Mouse (Mus musculus) heart, adult 2 months (tissue): ENCODE data around the gene Ppp1r11. TPM values are rescaled to one million over a fixed set of nuclear protein-coding genes. Genes with fewer than 3 reads are reported as not detected.

Experiments
- DNase-seq, 2 experiments: peaks; one replicate each; pipeline ENCODE4 v3.0.0; 2021
- H3K27ac ChIP-seq: fragments of 200-600 bp; 2 replicates; pipeline ENCODE4 v1.8.1; 2022
- H3K27me3 ChIP-seq: fragments of 200-500 bp; 2 replicates; pipeline ENCODE4 v1.6.1; 2012; ENCODE audit warnings: mild to moderate bottlenecking, low read length, inconsistent platforms, mixed read lengths; ENCODE audit not compliant: control insufficient read depth, insufficient read depth
- H3K36me3 ChIP-seq: fragments of 200-500 bp; 2 replicates; pipeline ENCODE4 v1.6.1; 2012; ENCODE audit warnings: low read length, inconsistent platforms; ENCODE audit not compliant: control insufficient read depth, insufficient read depth
- H3K4me1 ChIP-seq: fragments of 200-500 bp; 2 replicates; pipeline ENCODE4 v1.6.1; 2011; ENCODE audit warnings: low read length; ENCODE audit not compliant: control insufficient read depth, insufficient read depth
- H3K4me3 ChIP-seq: fragments of 200-600 bp; 2 replicates; pipeline ENCODE4 v1.8.1; 2022
- H3K79me2 ChIP-seq: fragments of 200-500 bp; replicated peaks from 2 replicates; pipeline ENCODE4 v1.6.1; 2012; ENCODE audit warnings: mild to moderate bottlenecking, inconsistent platforms, low read length, moderate library complexity, mixed read lengths; ENCODE audit not compliant: control insufficient read depth, insufficient read depth
- H3K9ac ChIP-seq: fragments of 200-500 bp; 2 replicates; pipeline ENCODE4 v1.6.1; 2012; ENCODE audit warnings: low read depth, mild to moderate bottlenecking, control low read depth, inconsistent platforms, low read length, mixed read lengths
- CTCF ChIP-seq: fragments of 200-600 bp; IDR thresholded peaks from 2 replicates; pipeline ENCODE4 v1.8.1; 2022; ENCODE audit warnings: antibody characterized with exemption, mild to moderate bottlenecking, moderate library complexity
- EP300 ChIP-seq: fragments of 200-500 bp; IDR thresholded peaks from 2 replicates; pipeline ENCODE4 v1.6.1; 2011; ENCODE audit warnings: low read depth, low read length, control low read depth; ENCODE audit not compliant: insufficient read depth
- POLR2A ChIP-seq: fragments of 200-500 bp; IDR thresholded peaks from 2 replicates; pipeline ENCODE4 v1.6.1; 2011; ENCODE audit warnings: mild to moderate bottlenecking, low read depth, low read length, control low read depth; ENCODE audit not compliant: insufficient read depth
- WGBS: fragments of 180-500 bp; shearing (Covaris S2); methylation state at CpG from one replicate; pipeline ENCODE4 v1.1.7; 2018; 5-methylcytosine and 5-hydroxymethylcytosine counted together
- intact Hi-C: fragments of 180-260 bp; cut with DNase I; formaldehyde crosslinking; loops from one replicate; pipeline ENCODE4 v1.15.1; 2025
- polyA plus RNA-seq: library from polyadenylated mRNA; depleted of rRNA; stranded (reverse); fragments of >200 nt; gene quantifications from 2 replicates; pipeline ENCODE4 v1.2.3, GENCODE M21; 2012
- total RNA-seq, 2 experiments: library from RNA; stranded (reverse); gene quantifications; 2 replicates each; pipeline ENCODE4 v1.2.3; 2021

Gene Ppp1r11
- total and polyA plus RNA-seq, 3 experiments: 56.8 to 108 (median 92.4) TPM

DNA sequence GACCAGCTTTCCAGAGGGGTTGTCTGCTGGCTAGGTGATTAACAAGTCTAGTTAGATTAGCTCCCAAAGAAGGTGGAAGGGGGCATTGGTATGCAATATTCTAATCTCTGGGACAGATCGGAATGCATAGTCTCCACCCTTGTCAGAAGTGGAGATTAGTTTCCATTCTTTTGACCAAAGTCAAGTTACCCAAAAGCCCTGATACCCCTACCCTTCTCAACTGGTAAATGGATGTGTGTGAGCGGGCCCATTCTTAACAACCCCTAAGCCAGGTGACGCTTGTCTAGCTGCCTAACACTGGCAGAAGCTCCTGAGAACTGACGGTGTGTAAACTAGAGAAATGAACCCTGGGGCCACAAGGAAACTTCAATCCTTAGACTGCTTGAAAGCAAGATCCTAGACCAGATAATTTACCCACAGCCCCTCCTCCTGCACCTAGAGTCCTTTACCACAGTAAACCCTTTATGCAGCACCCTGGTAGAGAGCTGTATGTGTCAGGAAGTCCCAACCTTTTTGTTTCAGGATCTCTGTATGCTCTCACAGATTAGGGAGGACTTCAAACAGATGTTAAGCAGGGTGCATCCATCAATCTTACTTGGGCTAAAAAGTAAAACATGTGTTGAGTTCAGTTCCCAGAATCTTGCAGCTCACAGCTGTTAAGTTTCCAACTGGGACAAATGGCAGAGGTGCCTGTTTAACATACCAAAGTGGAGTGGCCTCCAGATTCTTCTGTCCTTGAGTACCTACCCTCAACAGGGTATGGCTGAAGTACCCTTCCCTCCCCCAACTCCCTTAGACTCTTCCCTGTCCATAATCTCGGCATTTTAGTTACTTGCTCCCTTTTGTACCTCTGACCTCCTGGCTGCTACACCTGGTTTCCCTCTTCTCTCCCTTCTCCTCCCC, 31.0 kb upstream of the Ppp1r11 start:
- intact Hi-C loops: no loop called here
- Histone ChIP-seq H3K4me3 (no peak overlapping the region), H3K79me2 (no peaks in the 10 kb centered on the region), H3K36me3 (no peaks in the 10 kb centered on the region), H3K27me3 (no peaks in the 10 kb centered on the region), H3K4me1 (no peaks in the 10 kb centered on the region), H3K9ac (no peak overlapping the region), H3K27ac (no peak overlapping the region)
- TF ChIP-seq EP300: no peak
- TF ChIP-seq POLR2A: no peak
- no peak for TF ChIP-seq CTCF
- DNase-seq: no peak
- WGBS: 59% methylated on average over 5 of the region's 5 CpGs

DNA sequence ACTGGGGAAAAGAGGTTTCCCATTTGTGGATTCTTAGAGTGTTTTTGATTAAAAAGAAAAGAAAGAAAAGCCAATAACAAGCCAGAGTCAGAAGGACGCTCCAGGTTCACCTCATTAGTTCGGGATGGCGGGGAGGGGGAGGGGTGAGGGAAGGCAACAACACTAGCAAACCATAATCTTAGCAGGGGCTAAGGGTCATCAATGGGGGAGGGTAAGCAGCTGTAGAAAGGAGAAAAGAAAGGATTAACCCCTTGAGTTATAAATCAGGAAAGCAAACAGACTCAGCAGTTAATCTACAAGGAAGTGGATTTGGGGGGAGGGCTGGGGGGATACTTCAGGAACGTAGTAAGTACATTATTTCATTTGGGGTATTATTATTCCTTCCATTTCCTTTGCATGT, 30.3 kb upstream of the Ppp1r11 start:
- peak overlapping the region; percentile 22; the same call in 1 of the 2 replicates for H3K4me3 ChIP-seq
- TF ChIP-seq EP300 (no peak), CTCF (no peak), POLR2A (no peak)

DNA sequence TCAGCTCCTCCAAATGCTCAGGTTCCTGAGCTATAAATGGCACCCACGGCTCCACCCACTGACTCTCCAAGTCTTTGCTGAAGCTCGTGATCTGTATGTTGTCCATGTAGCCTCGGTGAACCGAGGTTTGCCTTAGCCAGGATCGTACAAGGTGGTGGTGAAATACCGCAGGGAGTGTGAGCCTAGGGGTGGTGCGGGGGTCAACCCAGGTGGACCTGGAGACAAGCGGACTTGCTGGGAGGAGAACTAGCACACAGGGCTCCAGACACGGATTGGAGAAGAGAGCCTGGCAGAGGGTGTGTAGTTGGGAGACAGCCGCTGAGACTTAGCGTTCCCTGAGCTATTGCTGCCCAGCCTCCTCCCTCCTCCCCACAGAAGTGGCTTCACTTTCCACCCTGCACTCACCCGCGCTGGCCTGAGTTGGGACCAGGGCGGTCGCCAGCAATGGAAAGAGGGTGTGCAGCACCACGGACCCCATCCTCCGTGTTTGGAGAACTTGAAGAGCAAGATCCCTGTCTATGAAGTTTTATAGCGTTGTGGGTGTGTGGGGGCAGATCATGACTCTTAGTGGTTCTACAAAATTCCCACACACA, 29.8 kb upstream of the Ppp1r11 start, which contains the start of gene 2410137M14Rik:
TSS of gene 2410137M14Rik (minus strand) at position 17 of the 593 bp plus-strand sequence.
- peak; percentile 36 to 43 for DNase-seq
- peak within 1 kb of the TSS; percentile 49 for H3K27ac ChIP-seq
- H3K79me2 ChIP-seq: no peaks in the 10 kb centered on the region
- H3K4me1 ChIP-seq: no peaks in the 10 kb centered on the region
- WGBS: 8% methylated on average over 18 of the region's 18 CpGs
- H3K27me3 ChIP-seq: no peaks in the 10 kb centered on the region
- TF ChIP-seq EP300 (no peak), CTCF (no peak)
- intact Hi-C loops: no loop called here
- H3K36me3 ChIP-seq: no peaks in the 10 kb centered on the region
- H3K9ac ChIP-seq: no peak within 1 kb of the TSS; the same call in 1 of the 2 replicates
- H3K4me3 ChIP-seq: peak within 1 kb of the TSS; percentile 22; the same call in 1 of the 2 replicates

More for the DNA sequence above, 30.3 kb upstream of the Ppp1r11 start:
- DNase-seq: no peak
- Histone ChIP-seq H3K79me2 (no peaks in the 10 kb centered on the region), H3K36me3 (no peaks in the 10 kb centered on the region), H3K4me1 (no peaks in the 10 kb centered on the region), H3K27me3 (no peaks in the 10 kb centered on the region), H3K27ac (no peak overlapping the region), H3K9ac (no peak overlapping the region)
- intact Hi-C loops: no loop called here
- 22% methylated on average over 4 of the region's 4 CpGs for WGBS

DNA sequence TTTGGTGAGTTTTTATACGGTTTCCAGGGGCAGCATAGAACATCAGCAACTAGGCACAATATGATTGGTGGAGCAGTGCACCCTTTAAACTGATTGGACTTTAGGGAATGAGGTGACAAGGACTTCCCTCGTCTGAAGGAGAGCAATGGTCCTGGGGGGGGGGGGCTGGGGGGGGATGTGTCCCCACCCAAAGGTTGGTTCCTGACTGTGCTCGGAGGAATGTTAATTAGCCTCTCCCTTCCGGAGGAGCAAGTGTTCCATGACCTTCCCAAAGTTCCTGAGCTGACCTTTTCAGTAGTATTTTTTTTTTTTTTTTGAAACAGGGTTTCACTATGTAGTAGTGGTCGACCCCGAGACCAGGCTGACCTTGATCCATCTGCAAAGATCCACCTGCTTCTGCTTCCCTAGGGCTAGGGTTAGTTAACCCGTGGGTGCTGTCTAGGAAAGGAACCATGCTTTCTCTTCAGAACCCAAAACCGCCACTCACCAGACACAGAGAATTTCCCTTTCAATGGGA, 21.8 kb upstream of the Ppp1r11 start:
- intact Hi-C loops: no loop called here
- WGBS: 61% methylated on average over 8 of the region's 8 CpGs
- H3K79me2 ChIP-seq: no peaks in the 10 kb centered on the region
- H3K9ac ChIP-seq: no peak overlapping the region
- no peaks in the 10 kb centered on the region; the same call in 1 of the 2 replicates for H3K4me1 ChIP-seq
- DNase-seq: no peak
- TF ChIP-seq POLR2A: no peak
- no peak for TF ChIP-seq CTCF
- no peak for TF ChIP-seq EP300
- H3K27me3 ChIP-seq: no peaks in the 10 kb centered on the region
- no peaks in the 10 kb centered on the region for H3K36me3 ChIP-seq
- no peak overlapping the region for H3K27ac ChIP-seq
- no peak overlapping the region for H3K4me3 ChIP-seq

DNA sequence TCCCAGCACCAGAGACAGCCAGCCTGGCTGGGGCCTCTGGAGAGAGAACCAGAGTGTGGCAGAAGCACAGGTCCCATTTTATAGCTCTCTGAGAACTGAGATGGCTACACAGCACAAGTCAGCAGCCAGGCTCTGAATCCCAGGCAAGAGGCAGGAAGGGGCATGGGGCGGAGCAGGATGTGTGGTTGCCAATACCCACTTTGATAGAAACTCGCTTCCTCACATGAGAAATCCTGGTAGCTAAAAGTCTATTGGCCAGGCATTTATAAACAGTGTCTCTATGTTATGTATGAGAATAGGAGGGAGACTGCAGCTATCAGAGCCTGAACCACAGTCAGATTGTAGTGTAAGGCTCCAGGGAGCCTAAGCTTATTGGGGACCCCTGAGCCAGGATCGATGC, 21.2 kb upstream of the Ppp1r11 start:
- Histone ChIP-seq H3K27me3 (no peaks in the 10 kb centered on the region), H3K9ac (no peak overlapping the region), H3K27ac (no peak overlapping the region), H3K36me3 (no peaks in the 10 kb centered on the region), H3K4me1 (no peaks in the 10 kb centered on the region; the same call in 1 of the 2 replicates), H3K4me3 (no peak overlapping the region), H3K79me2 (no peaks in the 10 kb centered on the region)
- 68% methylated on average over 3 of the region's 3 CpGs for WGBS
- intact Hi-C loops: no loop called here
- TF ChIP-seq CTCF: no peak
- no peak for TF ChIP-seq EP300
- TF ChIP-seq POLR2A: no peak
- no peak for DNase-seq
